Mouse (Mus musculus): ENCODE results near the gene Daam2.
A peak's percentile ranks its signal among the peaks of the same experiment; 100 is the strongest.

Gene Daam2

DNA sequence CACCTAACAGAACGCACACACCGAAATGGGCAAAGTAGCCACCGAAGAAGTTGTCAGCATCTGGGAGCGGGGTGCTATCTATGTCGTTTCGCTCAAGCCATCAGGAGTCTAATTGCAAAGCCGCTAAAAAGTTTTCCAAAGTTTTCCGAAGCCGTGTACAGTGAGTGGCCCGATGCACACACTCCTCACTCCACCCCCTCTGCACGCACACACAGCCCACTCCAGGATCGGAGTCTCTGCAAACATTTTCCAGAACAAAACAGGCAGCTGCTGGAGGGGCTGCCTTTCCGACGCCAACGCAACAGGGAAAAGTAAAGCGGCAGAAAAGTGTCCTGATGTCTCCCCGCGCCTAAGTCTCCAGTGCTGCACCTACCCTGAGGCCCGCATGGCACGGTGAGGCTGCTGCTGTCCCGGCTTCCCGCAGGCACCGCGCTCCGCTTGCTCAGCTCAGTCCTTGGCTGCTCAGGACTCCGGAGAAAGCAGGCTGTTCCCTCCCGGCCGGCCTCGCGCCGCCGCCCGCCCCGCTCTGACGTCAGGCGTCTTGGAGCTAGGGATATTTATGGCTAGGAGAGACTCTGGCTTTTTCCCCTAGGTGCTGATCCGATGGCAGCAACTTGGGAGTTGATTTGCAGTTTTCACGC, at the start of gene Daam2:
Daam2 (minus strand) TSS at position 514 of the 641 bp plus-strand sequence.
- DNase-seq = peak; percentile 45

DNA sequence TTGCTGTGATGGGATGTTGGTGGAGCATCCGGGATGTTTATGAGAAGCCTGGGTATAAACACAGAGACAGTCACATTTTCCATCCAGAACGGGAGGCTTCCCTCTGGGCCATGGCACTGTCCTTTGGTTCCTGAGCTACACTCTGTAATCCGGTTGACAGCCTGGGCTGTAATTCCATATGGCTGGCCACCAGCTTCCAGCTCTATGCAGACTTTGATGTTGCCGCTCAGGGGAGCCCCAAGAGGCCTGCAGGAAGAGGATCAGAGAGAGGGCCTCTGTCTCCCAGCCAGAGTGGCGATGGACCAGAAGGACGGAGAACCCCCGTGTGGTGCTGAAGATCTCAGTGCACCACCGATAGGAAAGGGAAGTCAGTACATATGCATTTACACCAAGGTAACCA, 46.2 kb upstream of the Daam2 start:
- no peak for DNase-seq

DNA sequence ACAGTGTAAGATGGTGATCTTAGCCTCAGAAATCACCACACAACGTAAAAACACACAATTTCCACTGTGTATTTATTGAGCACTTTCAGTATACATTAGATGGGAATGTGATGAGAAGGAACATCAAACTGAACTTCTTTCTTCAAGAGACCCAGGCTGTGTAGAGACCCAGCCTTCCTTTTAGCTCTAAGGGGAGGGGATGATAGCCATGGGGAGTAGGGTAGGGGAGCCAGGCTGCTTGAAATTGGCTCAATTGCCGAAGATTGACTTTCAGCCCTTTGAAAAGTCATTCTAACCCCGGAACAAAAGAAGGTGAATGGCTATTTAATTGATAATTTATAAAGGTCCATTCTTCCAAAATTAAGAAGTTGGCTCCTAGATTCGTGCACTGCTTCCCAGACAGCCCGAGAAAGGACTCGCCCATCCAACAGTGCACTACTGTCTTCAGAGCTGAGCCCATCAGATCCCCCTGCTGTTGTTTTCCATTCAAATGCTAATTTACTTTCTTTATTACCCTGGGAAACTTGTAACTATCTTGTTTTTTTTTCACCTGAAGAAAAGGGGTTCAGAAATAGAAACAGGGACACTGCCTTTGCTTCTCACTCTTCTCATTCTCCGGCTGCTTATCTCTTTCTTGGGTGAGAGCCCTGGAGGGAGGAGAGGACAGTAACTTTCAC, 43.3 kb upstream of the Daam2 start:
- no peak for DNase-seq

DNA sequence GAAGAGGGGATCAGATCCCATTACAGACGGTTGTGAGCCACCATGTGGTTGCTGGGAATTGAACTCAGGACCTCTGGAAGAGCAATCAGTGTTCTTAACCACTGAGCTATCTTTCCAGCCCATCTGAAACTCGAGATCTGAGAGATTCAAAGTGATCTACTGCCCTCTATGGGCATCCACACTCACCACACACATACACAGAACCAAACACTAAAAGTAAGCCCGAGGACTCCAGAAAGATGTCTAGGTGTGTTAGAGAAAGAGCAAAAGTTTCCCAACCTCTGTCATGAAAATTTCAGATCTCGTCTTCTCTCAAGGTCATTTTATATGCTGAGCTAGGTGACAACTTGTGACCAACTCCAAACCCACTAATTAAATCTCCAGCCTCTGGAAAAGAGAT, 41.3 kb upstream of the Daam2 start:
- no peak for DNase-seq

DNA sequence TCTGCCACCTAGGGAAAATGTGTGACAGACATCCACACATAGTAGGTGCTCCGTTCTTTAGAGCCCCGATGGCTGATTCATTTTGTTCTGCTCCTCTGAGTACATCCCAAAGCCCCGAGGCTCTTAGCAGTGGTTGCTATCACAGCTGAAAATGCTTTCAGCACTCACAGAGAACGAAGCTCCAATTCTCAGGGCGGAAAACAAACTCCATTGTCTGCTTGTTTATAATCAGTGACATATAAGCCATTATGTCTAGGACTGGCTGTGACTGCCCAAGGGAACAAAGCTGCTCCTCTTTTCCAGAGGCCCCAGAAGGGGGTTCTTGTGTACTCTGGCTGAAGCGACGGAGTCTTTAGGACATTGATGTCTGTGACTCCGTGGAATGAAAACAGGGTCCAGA, 25.9 kb upstream of the Daam2 start:
- no peak for DNase-seq

DNA sequence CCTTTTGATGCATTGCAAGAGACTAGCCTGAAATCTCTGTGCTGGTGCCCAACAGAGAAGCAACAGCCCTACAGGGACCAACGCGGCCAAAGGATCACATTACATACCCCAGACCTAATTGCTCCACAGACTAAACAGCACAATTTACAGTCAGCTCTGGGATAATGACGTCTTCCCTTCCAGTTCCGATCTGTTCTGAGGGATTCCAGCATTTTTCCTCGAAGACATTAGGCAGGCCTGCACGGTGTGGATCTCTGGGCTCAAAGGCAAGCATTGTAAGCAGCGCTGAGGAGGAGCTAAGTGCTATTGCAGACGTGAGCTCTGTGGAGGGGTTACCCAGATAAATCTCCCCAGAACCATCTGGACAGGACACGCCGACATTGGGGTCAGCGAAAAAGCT, 18.3 kb upstream of the Daam2 start:
- DNase-seq = no peak

DNA sequence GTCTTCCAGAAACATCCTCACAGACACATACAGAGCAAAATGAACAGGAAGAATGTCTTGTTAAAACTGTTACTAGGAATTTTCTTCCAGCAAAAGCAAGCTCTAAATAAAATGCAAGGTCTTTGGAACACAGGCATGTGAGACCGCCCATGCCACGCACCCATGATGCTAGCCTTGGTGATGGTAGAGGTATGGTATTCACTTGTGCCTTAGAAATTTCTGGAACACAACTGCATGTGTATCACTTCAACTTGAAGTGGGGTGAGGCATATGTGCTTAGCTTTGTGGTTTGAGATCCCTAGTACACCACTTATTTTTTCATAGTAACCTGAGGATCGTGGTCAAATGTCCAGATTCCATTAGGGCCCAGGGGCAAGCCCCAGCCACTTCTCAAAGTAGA, 13.2 kb upstream of the Daam2 start:
- no peak for DNase-seq

DNA sequence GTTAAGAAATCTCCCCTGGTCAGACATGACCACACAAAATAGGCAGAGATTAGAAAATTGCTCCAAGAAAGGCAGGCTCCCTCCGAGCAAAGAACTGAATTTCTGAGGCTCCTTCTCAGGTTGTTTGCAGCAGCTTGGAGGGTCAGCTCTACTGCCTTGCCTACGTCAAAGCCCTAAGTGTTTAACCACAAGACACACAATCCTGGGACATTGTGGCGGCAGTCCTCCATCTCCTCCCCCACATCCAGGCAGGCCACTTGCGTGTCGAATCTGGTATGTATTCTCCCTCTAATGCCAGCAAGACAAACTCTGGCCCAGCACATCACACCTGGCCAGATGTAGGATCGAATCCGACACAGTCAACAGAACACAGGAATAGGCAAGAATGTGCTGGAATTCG, 4.6 kb upstream of the Daam2 start:
- no peak for DNase-seq

DNA sequence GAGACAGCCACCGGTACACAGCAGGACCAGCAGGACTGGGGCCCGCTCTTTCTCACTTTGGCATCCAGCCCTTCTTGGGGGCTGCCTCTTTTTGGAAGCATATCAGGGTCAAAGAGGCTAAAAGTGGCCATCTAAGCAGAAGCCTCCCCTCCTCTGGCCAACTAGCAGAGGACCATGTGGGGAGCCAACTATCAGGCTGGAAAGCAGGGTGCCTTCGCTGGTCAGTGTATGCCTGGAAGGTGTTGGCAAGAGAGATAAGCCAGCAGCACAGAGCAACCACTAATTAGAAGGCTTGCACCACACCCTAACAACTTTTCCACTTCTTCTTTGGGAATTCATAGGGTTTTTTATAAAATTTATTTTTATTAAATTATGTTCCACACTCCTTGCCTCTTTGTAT, 346 bp upstream of the Daam2 start:
- DNase-seq = no peak

DNA sequence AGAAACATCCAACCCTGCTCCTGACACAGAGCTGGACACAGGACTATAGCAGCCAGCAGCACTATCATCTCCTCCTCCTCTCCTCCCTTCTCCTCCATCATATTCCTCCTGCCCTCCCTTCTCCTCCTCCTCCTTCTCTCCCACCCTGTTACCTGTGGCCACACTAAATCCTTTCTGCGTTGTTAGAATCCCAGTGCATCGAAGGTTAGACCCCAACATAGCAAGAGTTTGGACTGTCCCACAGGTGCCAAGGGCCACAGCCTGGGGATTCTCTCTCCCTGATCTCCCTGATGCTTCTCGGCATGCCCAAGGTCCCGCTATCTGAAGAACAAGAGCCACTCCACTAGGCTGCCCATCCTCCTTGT, 745 bp downstream of the Daam2 start:
- no peak for DNase-seq

DNA sequence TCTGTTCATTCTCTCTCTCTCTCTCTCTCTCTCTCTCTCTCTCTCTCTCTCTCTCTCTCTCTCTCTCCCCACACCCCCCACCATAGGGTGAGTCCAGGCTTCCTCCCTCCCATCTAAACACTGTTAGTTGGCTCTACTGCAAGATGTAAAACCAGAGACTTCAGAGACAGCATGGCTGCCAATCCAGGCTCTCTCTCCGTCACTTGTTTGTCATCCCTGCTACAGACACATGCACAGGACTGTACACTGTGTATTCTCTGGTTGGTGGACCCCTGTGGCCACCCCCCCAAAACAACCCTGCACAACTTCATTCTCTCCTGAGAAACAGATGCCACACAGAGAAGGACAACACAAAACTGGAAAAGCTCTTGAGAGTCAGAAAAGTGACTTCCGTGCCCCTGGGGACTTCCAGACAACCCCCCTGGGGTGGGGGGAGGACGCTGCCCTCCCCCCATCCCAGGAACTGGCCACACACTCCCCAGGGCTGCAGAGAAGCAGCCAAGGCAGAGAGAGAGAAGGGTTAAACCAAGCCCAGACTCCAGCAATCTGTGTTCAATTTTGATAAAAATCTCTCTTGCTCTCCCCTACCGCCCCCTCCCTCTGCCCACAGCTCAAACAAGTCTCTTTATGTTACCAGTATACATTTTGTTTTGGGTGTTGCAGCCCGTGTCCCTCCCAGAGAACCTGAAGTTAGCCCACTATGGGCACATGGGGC, 1.3 kb downstream of the Daam2 start:
- no peak for DNase-seq

DNA sequence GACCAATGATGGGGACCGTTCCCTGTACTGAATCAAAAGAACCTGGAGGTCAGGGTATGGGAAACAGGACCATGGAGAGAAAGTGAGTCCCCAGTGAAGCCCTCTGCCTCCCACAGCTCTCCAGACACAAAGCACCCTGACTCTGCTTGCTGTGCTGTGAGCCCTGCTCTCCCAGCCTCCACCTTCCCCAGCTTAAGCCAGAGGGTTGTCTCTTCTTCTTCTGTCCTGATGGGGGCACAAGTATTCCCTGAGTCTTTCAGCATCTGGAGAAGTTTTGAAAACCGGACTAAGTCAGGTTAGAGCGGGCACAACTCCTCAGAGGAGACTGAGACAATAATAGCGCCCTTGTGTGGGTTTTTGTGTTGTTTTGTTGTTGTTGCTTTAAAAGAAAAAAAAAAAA, 2.2 kb downstream of the Daam2 start:
- no peak for DNase-seq

DNA sequence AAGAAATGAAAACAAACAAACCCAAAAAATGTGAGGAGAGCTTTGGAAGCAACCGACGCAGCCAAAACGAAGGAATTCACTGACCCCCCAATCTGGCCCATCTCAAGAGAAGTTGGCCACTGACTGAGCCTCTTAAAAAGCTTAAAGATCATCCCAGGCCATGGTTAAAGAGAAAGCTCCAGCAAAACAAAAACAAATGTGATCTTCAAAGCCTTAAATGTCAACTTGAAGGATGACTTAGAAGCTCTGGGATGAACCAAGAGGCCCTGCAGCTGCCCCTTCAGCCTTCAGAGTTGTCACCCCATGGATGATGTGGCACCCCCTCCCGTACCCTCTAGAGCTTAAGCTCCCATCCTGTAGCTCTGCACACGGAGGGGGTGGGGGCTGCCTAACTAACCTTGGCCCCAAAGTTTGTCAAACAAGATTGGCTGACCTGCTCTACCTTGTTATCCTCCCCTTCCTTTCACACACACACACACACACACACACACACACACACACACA, 4.3 kb downstream of the Daam2 start:
- no peak for DNase-seq

DNA sequence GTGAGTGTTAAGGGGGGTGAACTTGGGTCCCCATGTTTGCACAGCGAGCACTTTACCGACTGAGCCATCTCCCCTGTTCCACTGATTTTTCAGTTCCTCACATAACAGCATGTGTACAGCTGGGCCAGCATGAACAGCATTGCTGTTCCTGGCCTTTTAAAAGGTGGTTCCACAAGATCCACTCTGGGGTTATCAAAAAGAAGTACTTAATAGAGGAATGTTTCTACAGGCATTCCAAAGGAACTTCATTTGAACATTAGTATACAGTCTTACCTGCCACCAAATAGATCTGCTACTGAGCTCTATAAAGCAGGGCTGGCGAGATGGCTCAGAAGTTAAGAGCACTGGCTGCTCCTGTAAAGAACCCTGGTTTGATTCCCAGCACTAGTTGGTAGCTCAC, 8.0 kb downstream of the Daam2 start:
- DNase-seq = no peak

DNA sequence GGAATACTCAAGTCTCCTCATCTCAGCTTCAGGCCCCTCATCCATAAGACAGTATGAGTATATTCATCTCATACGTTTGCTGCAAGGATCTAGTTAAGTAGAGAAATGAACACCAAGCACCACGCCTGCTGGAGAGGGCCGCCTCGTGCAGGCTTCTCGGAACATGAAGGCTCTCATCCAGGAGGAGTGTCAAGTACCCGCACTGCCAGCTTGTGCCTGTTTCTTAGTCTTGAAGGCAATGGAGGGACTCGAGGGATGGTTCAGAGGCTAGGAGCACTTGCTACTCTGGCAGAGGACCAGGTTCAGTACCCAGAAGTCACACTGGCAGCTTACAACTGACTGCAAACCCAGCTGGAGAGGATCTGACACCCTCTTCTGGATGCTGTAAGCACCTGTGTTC, 12.2 kb downstream of the Daam2 start:
- DNase-seq = no peak

DNA sequence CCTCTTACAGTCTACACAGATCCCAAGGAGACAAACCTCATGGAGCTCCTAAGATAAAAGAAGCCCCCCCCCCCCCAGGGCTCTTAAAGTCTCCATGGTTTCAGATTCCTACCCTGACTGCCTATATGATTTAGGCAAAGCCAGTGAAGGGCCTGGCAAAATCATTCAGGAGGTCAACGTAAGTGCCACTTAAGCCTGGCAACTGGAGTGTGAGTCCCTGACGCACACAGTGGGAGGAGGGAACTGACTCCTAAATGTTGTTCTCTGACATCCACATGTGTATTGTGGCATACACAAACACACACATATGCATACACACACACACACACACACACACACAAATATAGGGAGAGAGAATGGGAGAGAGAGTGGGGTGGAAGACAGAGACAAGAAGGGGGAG, 12.7 kb downstream of the Daam2 start:
- DNase-seq = no peak

DNA sequence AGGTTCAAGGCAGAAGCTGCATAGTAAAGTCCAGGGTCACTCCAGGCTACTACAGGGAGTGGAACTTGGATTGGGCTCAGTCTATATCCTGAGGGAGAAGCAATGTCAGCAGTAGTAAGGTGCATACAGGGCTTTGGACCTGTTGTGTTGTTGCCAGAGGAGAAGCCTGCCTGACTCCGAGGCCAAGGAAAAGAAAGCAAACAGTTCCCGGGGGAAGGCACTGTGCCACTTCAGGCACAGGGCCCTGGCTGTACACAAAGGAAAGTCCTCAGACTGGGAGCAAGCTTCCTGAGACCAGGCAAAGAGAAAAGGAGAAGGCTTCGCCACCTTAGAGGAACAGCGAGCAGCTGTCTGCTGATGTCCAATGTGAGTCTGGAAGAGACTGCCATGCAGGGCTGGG, 18.1 kb downstream of the Daam2 start:
- no peak for DNase-seq

DNA sequence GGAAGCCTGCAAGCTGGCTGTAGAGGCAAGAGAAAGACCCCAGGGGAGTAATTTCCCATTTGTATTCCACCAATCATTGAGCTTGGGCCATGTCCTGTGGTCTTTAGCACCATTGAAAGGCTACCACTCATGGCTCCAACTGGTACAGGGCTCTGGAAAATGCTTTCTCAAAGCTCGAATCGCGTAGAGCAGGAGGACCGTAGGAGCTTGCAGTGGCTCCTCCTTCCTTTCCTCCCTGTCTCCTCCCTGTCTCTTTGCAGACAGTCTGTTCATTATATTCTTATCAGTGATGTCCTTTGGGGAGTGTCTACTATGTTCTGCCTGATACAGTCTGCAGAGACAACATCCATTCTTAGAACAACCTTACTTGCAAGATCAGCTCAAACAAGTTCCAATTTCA, 18.7 kb downstream of the Daam2 start:
- DNase-seq = no peak

DNA sequence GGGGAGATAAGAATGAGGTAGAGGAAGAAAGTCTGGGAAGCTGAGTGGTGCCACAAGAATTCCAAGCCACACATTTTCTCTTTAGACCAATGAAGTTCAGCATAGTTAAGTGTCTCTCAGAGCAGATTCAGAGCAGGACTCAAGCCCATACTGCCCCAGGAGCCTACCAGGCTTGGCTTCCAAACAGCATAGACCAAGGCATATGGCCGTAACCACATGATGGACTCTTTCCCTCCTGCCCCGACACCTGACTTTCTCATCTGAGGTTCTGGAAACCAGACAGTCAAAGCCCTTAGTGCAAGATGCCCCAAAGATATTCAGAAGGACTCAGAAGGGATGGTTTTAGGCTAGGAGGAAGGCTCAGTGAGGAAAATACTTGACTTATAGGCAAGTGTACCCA, 19.6 kb downstream of the Daam2 start:
- no peak for DNase-seq

DNA sequence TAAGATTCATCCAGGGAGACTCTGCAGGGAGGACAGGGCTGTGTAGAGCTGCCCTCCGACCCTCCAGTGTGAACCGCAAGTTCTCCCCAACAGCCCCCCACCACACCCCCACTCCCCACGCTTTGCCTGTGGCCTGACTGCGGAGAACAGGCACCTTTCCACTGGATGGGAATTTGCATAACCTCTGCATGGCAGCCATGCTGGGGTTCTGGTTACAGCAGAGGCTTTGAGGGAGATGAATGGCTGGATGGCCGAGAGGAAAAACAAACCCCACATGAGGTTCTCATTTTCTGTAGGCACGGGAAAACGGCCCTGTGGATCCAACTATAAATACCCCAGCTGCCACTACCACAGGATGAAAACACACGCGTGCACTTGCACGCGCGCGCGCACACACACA, 23.4 kb downstream of the Daam2 start:
- no peak for DNase-seq

DNA sequence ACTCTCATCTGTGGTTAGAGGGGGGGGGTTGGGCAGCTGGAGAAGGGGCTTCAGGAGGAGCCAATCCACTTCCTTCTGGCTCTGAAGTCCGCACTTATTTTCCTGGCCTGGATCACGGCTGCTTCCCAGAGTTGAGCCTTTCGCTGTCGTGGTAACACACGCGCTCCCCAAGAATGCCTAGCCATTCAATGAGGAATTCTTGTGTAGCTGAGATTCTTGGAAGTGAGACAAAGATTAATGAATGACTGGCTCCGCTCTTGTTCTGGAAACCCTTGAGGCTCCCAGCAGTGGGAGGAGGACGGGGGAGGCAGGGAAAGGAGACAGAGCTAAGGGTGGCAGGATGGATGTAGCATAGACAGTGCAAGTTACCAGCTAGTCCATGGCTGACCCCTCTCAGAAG, 24.9 kb downstream of the Daam2 start:
- peak; percentile 35 for DNase-seq

DNA sequence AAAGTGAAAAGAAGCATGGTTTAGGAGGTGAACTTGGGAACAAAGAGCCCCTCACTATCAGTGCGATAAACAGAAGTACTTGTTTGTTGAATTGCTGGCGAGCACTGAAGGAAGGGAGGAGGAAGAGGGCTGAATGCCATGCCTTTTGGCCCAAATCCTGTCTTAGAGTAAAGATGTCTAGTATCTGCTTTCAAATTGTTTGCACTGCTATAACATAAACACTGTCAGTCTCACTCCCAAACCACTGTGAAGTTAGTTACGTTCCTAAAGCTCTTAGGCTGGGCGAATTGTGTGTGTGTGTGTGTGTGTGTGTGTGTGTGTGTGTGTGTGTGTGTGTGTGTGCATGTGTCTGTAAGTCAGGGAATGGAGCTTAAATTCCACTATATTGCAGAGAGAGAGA, 28.6 kb downstream of the Daam2 start:
- no peak for DNase-seq

DNA sequence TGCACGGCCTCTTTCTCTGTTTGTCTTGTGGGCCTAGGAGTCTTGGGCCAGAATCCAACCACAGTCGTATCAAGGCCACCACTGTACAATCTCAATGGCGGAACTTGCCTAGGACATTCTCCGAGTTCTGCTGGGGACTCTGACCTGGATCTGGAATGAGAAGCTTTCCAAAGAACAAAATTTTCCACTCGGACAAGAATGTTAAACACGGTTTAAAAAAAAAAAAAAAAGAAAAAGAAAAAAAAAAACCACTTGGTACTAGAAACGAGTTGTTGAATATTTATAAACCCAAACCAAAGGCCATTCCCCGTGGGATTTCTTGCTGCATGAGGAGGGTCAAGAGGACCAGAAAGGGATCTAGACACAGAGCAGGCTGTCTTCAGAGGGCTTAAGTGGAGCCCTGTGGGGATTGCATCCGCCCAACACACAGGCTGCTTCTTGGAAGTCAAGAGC, 29.9 kb downstream of the Daam2 start:
- DNase-seq = no peak

DNA sequence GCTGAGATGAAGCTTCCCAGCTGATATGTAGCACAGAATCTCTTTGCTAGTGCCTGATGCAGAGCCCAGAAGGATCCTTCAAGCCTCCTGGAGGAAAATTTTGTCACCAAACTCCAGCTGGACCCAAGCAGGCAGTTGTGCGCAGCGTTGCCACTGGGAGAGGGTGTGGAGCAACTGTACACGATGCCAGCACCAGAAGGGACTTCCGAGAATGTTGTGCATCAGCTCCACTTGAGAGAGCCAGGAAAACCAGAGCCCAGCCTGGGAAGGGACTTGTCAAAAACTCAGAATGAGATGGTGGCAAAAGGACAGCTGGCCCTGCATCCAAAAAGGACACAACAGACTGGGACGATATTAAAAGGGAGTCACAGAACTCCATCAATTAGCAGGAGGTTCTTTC, 32.5 kb downstream of the Daam2 start:
- DNase-seq = no peak

Measured in right cerebral cortex, postnatal 14 days (tissue).